Mouse (Mus musculus): ENCODE data around the gene Wwox.

DNA sequence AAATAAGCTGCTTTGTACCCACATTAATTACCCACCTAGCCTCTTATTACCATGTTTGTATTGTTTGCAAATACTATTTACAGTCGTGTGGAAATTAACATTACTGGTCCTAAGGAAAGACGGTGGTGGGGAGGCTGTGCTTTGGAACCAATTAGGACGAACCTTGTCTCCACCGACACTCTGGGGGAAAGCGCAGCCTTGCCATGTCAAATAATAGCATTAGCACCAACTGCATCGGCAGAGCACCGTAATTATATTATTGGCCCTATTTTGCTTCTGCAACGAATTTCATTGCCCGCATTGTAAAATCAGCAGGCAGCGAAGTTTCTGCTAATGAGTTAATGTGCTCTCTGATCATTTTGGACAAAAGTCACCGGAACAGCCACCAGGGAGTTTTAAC, 75.2 kb downstream of the Wwox start:
- TF ChIP-seq CTCF (IDR thresholded peaks at IDR 0.05; ENCODE audit: extremely low read depth, insufficient read depth, low read length) (no peak), POLR2A (IDR thresholded peaks at IDR 0.05; ENCODE audit: extremely low read depth, insufficient read depth, low read length) (no peak)
